Mouse (Mus musculus) liver, adult 2 months (tissue): ENCODE results near the gene Large2. TPM values are rescaled to one million over a fixed set of nuclear protein-coding genes. Genes with fewer than 3 reads are reported as not detected.
A peak's percentile ranks its signal among the peaks of the same experiment; 100 is the strongest.

Experiments used
- DNase-seq: peaks from one replicate; pipeline ENCODE4 v3.0.0-alpha.2; 2011; ENCODE audit warnings: low read depth, low spot score; ENCODE audit errors: extremely low read depth
- H3K27ac ChIP-seq: fragments of 200-500 bp; replicated peaks from 2 replicates; pipeline ENCODE4 v1.5.1; 2012; ENCODE audit warnings: low read depth, mild to moderate bottlenecking, control low read depth, inconsistent platforms, low read length; ENCODE audit not compliant: insufficient read depth
- H3K27me3 ChIP-seq: fragments of 200-500 bp; 2 replicates; pipeline ENCODE4 v1.6.1; 2012; ENCODE audit warnings: mild to moderate bottlenecking, moderate library complexity, low read length, inconsistent platforms; ENCODE audit not compliant: control insufficient read depth, insufficient read depth
- H3K36me3 ChIP-seq: fragments of 200-500 bp; 2 replicates; pipeline ENCODE4 v1.6.1; 2012; ENCODE audit warnings: low read length, inconsistent platforms; ENCODE audit not compliant: control insufficient read depth, insufficient read depth
- H3K4me1 ChIP-seq: fragments of 200-500 bp; 2 replicates; pipeline ENCODE4 v1.6.1; 2011; ENCODE audit warnings: low read length; ENCODE audit not compliant: control insufficient read depth, insufficient read depth
- H3K4me3 ChIP-seq: fragments of 200-500 bp; 2 replicates; pipeline ENCODE4 v1.5.1; 2011; ENCODE audit warnings: low read depth, mild to moderate bottlenecking, control low read depth, low read length, moderate library complexity; ENCODE audit not compliant: insufficient read depth
- H3K79me2 ChIP-seq: fragments of 200-500 bp; 2 replicates; pipeline ENCODE4 v1.6.1; 2012; ENCODE audit warnings: inconsistent platforms, mild to moderate bottlenecking, low read length, moderate library complexity; ENCODE audit not compliant: control insufficient read depth, insufficient read depth
- H3K9ac ChIP-seq: fragments of 200-500 bp; 2 replicates; pipeline ENCODE4 v1.6.1; 2012; ENCODE audit warnings: low read depth, mild to moderate bottlenecking, control low read depth, inconsistent platforms, low read length
- CTCF ChIP-seq: fragments of 200-500 bp; IDR thresholded peaks from 2 replicates; pipeline ENCODE4 v1.5.1; 2011; ENCODE audit warnings: low read depth, low read length, control low read depth
- POLR2A ChIP-seq: fragments of 200-500 bp; IDR thresholded peaks from 2 replicates; pipeline ENCODE4 v1.6.1; 2011; ENCODE audit warnings: low read length, control low read depth; ENCODE audit not compliant: insufficient read depth; ENCODE audit errors: extremely low read depth
- WGBS: fragments of 180-500 bp; shearing (Covaris S2); methylation state at CpG from one replicate; pipeline ENCODE4 v1.1.7; 2018; 5-methylcytosine and 5-hydroxymethylcytosine counted together
- polyA plus RNA-seq: library from polyadenylated mRNA; depleted of rRNA; stranded (reverse); fragments of >200 nt; gene quantifications from 2 replicates; pipeline ENCODE4 v1.2.3, GENCODE M21; 2012
- total RNA-seq: library from RNA; depleted of rRNA; stranded (reverse); fragments of >200 nt; gene quantifications from 2 replicates; pipeline ENCODE4 v1.2.3, GENCODE M21; 2014

Gene Large2
- total and polyA plus RNA-seq, 2 experiments = 0.37 to 1.7 TPM

DNA sequence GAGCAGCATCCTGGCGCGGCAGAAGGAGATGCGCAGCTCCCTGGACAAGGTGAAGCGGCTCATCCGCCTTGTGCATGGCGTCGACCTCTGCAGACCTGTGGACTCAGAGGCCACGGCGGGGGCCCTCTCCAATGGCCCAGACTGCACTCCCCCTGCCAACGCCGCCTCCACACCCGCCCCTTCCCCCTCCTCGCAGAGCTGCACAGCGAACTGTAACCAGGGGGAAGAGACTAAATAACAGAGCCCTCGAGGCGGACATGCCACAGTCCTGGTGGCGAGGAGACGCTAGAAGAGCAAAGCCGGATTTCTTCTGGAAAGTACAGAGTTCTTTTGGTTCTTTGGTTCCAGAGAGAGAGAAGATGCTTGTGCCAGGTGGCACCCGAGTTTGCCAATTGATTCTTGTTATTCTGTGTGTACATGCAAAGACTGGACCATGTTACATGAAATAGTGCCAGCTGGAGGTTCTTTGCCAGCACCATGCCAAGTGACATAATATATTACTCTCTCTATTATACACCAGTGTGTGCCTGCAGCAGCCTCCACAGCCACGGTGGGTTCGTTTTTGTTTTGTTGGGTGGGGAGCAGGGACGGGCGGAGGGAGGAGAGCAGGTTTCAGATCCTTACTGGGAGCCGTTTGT is 14.4 kb downstream of the Large2 start:
- TF ChIP-seq POLR2A = no peak
- no peak for TF ChIP-seq CTCF
- H3K36me3 ChIP-seq = peaks cover 13% of the 10 kb centered on the region
- 74% methylated on average over 25 of the region's 25 CpGs for WGBS
- no peaks in the 10 kb centered on the region for H3K4me1 ChIP-seq
- H3K79me2 ChIP-seq = no peaks in the 10 kb centered on the region
- H3K27ac ChIP-seq = no peak overlapping the region
- no peaks in the 10 kb centered on the region for H3K27me3 ChIP-seq
- peak; percentile 60 for DNase-seq
- no peak overlapping the region for H3K4me3 ChIP-seq
- no peak overlapping the region for H3K9ac ChIP-seq

DNA sequence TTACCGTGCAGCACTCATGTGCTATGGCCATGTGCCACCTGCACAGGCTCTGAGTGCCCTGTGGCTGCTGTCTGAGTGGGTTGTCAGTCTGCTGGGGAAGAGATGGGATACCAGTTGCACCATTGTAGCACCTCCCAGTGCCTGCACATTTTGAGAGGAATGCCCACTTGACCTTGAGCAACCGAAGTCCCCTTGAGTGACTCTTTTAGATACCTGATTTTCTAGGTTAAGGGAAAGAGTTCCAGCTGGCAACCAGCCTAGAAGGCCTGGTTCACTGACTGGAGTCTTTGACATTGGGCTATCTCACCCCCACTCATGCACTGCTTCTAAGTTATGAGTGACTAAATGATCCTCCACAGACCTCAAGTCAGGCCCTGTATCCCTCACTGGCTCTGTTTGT is 15.4 kb downstream of the Large2 start:
- no peaks in the 10 kb centered on the region for H3K79me2 ChIP-seq
- no peaks in the 10 kb centered on the region for H3K4me1 ChIP-seq
- H3K36me3 ChIP-seq = peaks cover 13% of the 10 kb centered on the region
- WGBS = 51% methylated on average over 2 of the region's 2 CpGs
- H3K27ac ChIP-seq = no peak overlapping the region
- no peak overlapping the region for H3K9ac ChIP-seq
- no peaks in the 10 kb centered on the region for H3K27me3 ChIP-seq
- TF ChIP-seq CTCF = no peak
- no peak for DNase-seq
- H3K4me3 ChIP-seq = no peak overlapping the region

GRCm38 (mm10) chr2:92354224-92354623 is 20.4 kb downstream of the Large2 start:
- WGBS = 56% methylated on average over 6 of the region's 6 CpGs
- no peak for DNase-seq
- Histone ChIP-seq H3K27ac (peak overlapping the region; percentile 19; the same call in 1 of the 2 replicates), H3K27me3 (no peaks in the 10 kb centered on the region), H3K36me3 (peaks cover 22% of the 10 kb centered on the region), H3K4me1 (no peaks in the 10 kb centered on the region; the same call in 1 of the 2 replicates), H3K9ac (no peak overlapping the region), H3K79me2 (no peaks in the 10 kb centered on the region), H3K4me3 (no peak overlapping the region)
- TF ChIP-seq POLR2A (no peak), CTCF (no peak)

GRCm38 (mm10) chr2:92353402-92353801 is 21.3 kb downstream of the Large2 start:
- no peaks in the 10 kb centered on the region for H3K27me3 ChIP-seq
- WGBS = 74% methylated on average over 5 of the region's 5 CpGs
- no peak overlapping the region for H3K27ac ChIP-seq
- H3K79me2 ChIP-seq = no peaks in the 10 kb centered on the region
- no peak for DNase-seq
- no peak for TF ChIP-seq CTCF
- no peak for TF ChIP-seq POLR2A
- peaks cover 27% of the 10 kb centered on the region for H3K36me3 ChIP-seq
- H3K4me1 ChIP-seq = no peaks in the 10 kb centered on the region; the same call in 1 of the 2 replicates
- no peak overlapping the region for H3K4me3 ChIP-seq
- H3K9ac ChIP-seq = no peak overlapping the region

GRCm38 (mm10) chr2:92350686-92351085 is 24.0 kb downstream of the Large2 start:
- Histone ChIP-seq H3K27ac (no peak overlapping the region), H3K79me2 (no peaks in the 10 kb centered on the region)
- WGBS = 84% methylated on average over 5 of the region's 5 CpGs

More at GRCm38 (mm10) chr2:92350686-92351085, 24.0 kb downstream of the Large2 start:
- no peaks in the 10 kb centered on the region for H3K27me3 ChIP-seq
- no peak overlapping the region for H3K4me3 ChIP-seq
- peaks cover 18% of the 10 kb centered on the region for H3K36me3 ChIP-seq
- no peak overlapping the region for H3K9ac ChIP-seq
- TF ChIP-seq POLR2A = no peak
- TF ChIP-seq CTCF = no peak
- DNase-seq = no peak
- H3K4me1 ChIP-seq = no peaks in the 10 kb centered on the region; the same call in 1 of the 2 replicates
